Mouse (Mus musculus) kidney, adult 2 months (tissue): ENCODE results near the gene Moap1.

Experiments
- CTCF ChIP-seq: fragments of 200-500 bp; conservative IDR thresholded peaks from 2 replicates; pipeline ENCODE4 v1.5.1; 2011; ENCODE audit warnings: low read depth, mild to moderate bottlenecking, control low read depth, low read length, moderate library complexity, mixed read lengths; ENCODE audit not compliant: insufficient read depth, insufficient read length
- POLR2A ChIP-seq: fragments of 200-500 bp; IDR thresholded peaks from one replicate; pipeline ENCODE4 v1.6.1; 2011; ENCODE audit warnings: low read depth, low read length, control low read depth

DNA sequence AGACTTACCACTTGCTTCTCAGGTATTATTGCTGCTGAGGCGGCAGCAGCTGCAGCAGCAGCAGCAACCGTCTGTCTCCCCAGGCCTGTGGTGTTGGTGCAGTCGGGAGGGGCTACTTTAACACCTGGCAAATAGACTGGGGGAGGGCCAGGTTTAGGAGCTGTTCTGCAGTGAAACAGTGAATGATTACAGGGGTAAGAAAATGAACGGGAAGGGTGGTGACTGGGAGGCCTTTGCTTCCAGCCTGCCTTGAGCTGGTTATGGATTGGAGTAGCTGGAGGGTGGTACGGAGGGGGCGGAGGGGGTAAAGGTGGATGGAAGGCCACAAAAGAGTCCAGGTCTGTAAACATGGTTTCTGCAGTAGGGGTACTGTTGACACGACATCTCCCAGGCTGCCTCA is 44.5 kb upstream of the Moap1 start:
- TF ChIP-seq POLR2A (no peak), CTCF (no peak)
